Mouse (Mus musculus): ENCODE measurements around the gene Borcs6.

DNA sequence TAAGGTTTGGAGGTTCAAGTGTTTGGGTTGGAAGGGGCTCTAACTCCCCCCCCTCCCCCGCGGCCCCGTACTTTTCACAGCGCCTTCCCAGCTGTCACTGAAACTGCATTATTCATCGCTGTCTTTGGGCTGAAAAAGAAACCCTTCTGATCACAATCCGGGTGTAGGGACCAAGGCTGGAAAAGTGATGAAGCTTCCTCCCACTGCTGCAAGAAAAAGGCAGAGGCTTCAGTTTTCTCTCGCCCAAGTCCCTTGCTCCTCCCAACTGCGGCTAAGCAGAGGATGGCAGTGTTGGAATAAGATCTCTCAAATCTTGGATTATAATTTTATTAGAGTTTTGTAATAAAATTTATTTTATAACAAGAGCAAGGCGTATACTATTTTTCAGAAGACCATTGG is 13.1 kb downstream of the Borcs6 start:
- TF ChIP-seq POLR2A (IDR thresholded peaks at IDR 0.05; ENCODE audit: low read depth, low read length), result no peak
- TF ChIP-seq CTCF (IDR thresholded peaks at IDR 0.05; ENCODE audit: extremely low read depth, insufficient read depth, insufficient read length, insufficient replicate concordance), result no peak

Measured in spleen, adult 2 months (tissue).